Mouse (Mus musculus): ENCODE measurements at regions not wholly inside any gene's neighbourhood (a gene's known extent, or its start where the extent isn't known, plus 50 kb on each side); places are given as distances from the start of the nearest gene placed in this dataset.

DNA sequence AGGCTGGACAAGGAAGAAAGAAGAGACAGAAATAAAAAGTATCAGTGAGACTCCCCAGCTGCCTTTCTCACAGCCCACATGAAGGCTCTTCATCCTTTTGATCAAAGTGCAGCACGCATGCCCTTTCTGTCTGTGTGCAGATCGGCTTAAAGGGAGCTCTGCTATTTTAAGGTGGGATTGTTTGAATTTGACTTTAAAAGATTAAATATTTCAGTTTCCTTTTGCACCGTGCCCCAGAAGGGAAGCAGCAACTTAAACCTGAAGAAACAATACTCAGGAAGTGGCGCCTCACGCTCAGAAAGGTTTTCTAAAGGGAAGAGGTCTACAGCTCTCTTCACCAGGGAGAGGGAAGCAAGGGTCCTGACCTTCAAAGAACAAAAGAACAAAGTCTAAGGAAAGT, 436.9 kb upstream of the Tbl1xr1 start:
- Histone ChIP-seq H3ac (ENCODE audit: control insufficient read depth, insufficient read length) (no peak overlapping the region), H3K4me2 (ENCODE audit: low read depth) (peak overlapping the region; percentile 35), H3K79me2 (ENCODE audit: control insufficient read depth, insufficient read depth) (no peaks in the 10 kb centered on the region), H3K4me3 (no peak overlapping the region), H3K36me3 (ENCODE audit: control insufficient read depth, insufficient read depth) (no peaks in the 10 kb centered on the region), H3K27me3 (ENCODE audit: control insufficient read depth, insufficient read depth, insufficient read length) (no peaks in the 10 kb centered on the region)
- no peak for TF ChIP-seq USF1 (IDR thresholded peaks at IDR 0.05; ENCODE audit: low read depth)
- no peak for TF ChIP-seq CEBPB (IDR thresholded peaks at IDR 0.05; ENCODE audit: insufficient read depth, poor library complexity, severe bottlenecking)
- TF ChIP-seq MAX (IDR thresholded peaks at IDR 0.05; ENCODE audit: low read depth) = no peak
- no peak for TF ChIP-seq TCF12 (IDR thresholded peaks at IDR 0.05; ENCODE audit: insufficient read depth, poor library complexity, severe bottlenecking)
- no peak for TF ChIP-seq POLR2A (IDR thresholded peaks at IDR 0.05; ENCODE audit: insufficient read length, low read depth)
- TF ChIP-seq MYOD1 (IDR thresholded peaks at IDR 0.05; ENCODE audit: control insufficient read depth in 1 of 3, insufficient read length in 2 of 3, low read depth in 2 of 3) = no peak
- no peak for TF ChIP-seq E2F4 (IDR thresholded peaks at IDR 0.05; ENCODE audit: insufficient read depth)
- no peak for TF ChIP-seq SRF (IDR thresholded peaks at IDR 0.05; ENCODE audit: control insufficient read depth, insufficient read length, low read depth)
- TF ChIP-seq POLR2AphosphoS2 (IDR thresholded peaks at IDR 0.05; ENCODE audit: insufficient read length, low read depth) = no peak

DNA sequence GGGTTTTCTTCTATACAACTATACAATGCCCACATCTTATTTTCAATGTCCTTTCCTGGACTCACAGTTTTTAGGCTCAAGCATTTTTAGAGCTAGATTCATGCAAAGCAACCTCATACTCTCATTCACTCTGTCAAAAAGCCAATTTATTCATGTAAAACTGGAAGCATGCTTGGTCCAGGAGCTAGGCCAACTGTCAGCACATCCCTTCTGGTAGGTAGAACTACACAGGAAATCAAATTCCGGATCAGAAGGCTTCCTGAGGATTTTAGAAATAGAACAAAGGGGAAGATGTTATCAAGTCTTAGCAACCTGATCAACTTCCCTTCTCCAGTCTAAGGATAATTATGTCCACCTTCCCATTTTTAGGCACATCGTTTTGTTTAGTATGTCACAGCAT, 432.4 kb upstream of the Tbl1xr1 start:
- H3K79me2 ChIP-seq (ENCODE audit: control insufficient read depth, insufficient read depth) = no peaks in the 10 kb centered on the region
- TF ChIP-seq CEBPB (IDR thresholded peaks at IDR 0.05; ENCODE audit: insufficient read depth, poor library complexity, severe bottlenecking) (no peak), POLR2AphosphoS2 (IDR thresholded peaks at IDR 0.05; ENCODE audit: insufficient read length, low read depth) (no peak), E2F4 (IDR thresholded peaks at IDR 0.05; ENCODE audit: insufficient read depth) (no peak), TCF3 (IDR thresholded peaks at IDR 0.05; ENCODE audit: insufficient read length, low read depth) (no peak)
- no peak overlapping the region for H3K4me3 ChIP-seq
- no peaks in the 10 kb centered on the region for H3K27me3 ChIP-seq (ENCODE audit: control insufficient read depth, insufficient read depth, insufficient read length)
- no peaks in the 10 kb centered on the region for H3K36me3 ChIP-seq (ENCODE audit: control insufficient read depth, insufficient read depth)
- H3ac ChIP-seq (ENCODE audit: control insufficient read depth, insufficient read length) = no peak overlapping the region
- H3K4me2 ChIP-seq (ENCODE audit: low read depth) = no peak overlapping the region

DNA sequence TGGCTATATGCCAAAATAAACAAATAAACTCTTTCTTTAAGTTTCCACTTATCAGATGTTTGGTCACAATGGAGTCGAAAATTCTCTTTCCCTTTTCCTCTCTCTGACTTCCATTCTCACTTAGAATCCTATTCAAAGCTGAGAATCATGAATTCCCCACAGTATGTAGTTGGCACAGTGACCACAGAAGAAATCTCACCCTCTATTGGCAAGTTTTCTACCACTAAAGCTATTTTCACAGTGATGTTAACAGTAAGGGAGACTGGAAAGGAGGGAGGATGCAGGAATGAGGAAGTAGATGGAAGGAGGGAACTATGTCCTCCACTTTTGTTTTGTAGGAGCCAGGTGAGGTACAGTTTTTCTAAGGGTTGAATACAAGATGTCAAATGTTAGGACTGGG, 431.2 kb upstream of the Tbl1xr1 start:
- Histone ChIP-seq H3K4me3 (no peak overlapping the region), H3K79me2 (ENCODE audit: control insufficient read depth, insufficient read depth) (no peaks in the 10 kb centered on the region), H3K27me3 (ENCODE audit: control insufficient read depth, insufficient read depth, insufficient read length) (no peaks in the 10 kb centered on the region), H3ac (ENCODE audit: control insufficient read depth, insufficient read length) (no peak overlapping the region), H3K4me2 (ENCODE audit: low read depth) (no peak overlapping the region), H3K36me3 (ENCODE audit: control insufficient read depth, insufficient read depth) (no peaks in the 10 kb centered on the region)
- TF ChIP-seq MYOD1 (IDR thresholded peaks at IDR 0.05; ENCODE audit: control insufficient read depth in 1 of 3, insufficient read length in 2 of 3, low read depth in 2 of 3) (no peak), TCF3 (IDR thresholded peaks at IDR 0.05; ENCODE audit: insufficient read length, low read depth) (no peak), MYOG (IDR thresholded peaks at IDR 0.05; ENCODE audit: control insufficient read depth in 1 of 3, insufficient read depth in 1 of 3, insufficient read length in 2 of 3, low read depth in 2 of 3) (no peak), TCF12 (IDR thresholded peaks at IDR 0.05; ENCODE audit: insufficient read depth, poor library complexity, severe bottlenecking) (no peak), POLR2A (IDR thresholded peaks at IDR 0.05; ENCODE audit: insufficient read length, low read depth) (no peak), SRF (IDR thresholded peaks at IDR 0.05; ENCODE audit: control insufficient read depth, insufficient read length, low read depth) (no peak), CEBPB (IDR thresholded peaks at IDR 0.05; ENCODE audit: insufficient read depth, poor library complexity, severe bottlenecking) (no peak), MAX (IDR thresholded peaks at IDR 0.05; ENCODE audit: low read depth) (no peak), E2F4 (IDR thresholded peaks at IDR 0.05; ENCODE audit: insufficient read depth) (no peak)

DNA sequence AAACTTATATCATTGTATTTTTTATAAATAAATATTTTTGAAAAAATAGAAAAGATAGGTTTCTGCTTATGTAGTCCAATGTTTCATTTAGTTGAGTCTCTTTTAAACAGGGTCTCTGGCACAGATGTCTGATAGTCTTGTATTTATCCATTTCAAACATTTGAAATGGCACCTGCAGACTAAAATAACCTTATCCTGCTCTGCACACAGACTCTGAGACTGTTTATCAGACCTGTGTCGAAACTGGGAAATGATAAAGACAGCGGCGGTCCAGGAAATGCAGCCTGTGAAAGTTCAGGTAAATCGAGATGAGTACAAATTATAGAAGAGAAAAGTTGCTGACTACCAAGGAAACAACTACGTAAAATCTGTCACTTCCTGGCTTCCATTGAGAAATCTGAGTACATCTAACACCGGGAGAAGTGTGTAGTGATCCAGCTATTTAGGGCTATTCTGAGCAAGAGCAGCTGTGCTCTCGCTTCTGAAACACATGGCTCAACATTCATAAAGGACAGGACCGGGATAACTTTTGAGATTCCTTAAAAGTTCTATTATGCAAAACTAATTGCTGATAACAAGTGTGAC, 426.5 kb upstream of the Tbl1xr1 start:
- H3K36me3 ChIP-seq (ENCODE audit: control insufficient read depth, insufficient read depth) = no peaks in the 10 kb centered on the region
- no peaks in the 10 kb centered on the region for H3K27me3 ChIP-seq (ENCODE audit: control insufficient read depth, insufficient read depth, insufficient read length)
- no peak overlapping the region for H3ac ChIP-seq (ENCODE audit: control insufficient read depth, insufficient read length)
- no peak overlapping the region for H3K4me3 ChIP-seq
- TF ChIP-seq TCF3 (IDR thresholded peaks at IDR 0.05; ENCODE audit: insufficient read length, low read depth) (no peak), MYOD1 (IDR thresholded peaks at IDR 0.05; ENCODE audit: control insufficient read depth in 1 of 3, insufficient read length in 2 of 3, low read depth in 2 of 3) (peak; percentile 2 to 54 (median 30)), USF1 (IDR thresholded peaks at IDR 0.05; ENCODE audit: low read depth) (no peak), CEBPB (IDR thresholded peaks at IDR 0.05; ENCODE audit: insufficient read depth, poor library complexity, severe bottlenecking) (no peak), MYOG (IDR thresholded peaks at IDR 0.05; ENCODE audit: control insufficient read depth in 1 of 3, insufficient read depth in 1 of 3, insufficient read length in 2 of 3, low read depth in 2 of 3) (peak in 1 of 3 experiments; percentile 91), E2F4 (IDR thresholded peaks at IDR 0.05; ENCODE audit: insufficient read depth) (no peak), POLR2A (IDR thresholded peaks at IDR 0.05; ENCODE audit: insufficient read length, low read depth) (no peak), TCF12 (IDR thresholded peaks at IDR 0.05; ENCODE audit: insufficient read depth, poor library complexity, severe bottlenecking) (no peak), REST (IDR thresholded peaks at IDR 0.05; ENCODE audit: insufficient read depth, insufficient read length) (no peak), SRF (IDR thresholded peaks at IDR 0.05; ENCODE audit: control insufficient read depth, insufficient read length, low read depth) (no peak)
- H3K79me2 ChIP-seq (ENCODE audit: control insufficient read depth, insufficient read depth) = no peaks in the 10 kb centered on the region
- H3K4me2 ChIP-seq (ENCODE audit: low read depth) = peak overlapping the region; percentile 7

DNA sequence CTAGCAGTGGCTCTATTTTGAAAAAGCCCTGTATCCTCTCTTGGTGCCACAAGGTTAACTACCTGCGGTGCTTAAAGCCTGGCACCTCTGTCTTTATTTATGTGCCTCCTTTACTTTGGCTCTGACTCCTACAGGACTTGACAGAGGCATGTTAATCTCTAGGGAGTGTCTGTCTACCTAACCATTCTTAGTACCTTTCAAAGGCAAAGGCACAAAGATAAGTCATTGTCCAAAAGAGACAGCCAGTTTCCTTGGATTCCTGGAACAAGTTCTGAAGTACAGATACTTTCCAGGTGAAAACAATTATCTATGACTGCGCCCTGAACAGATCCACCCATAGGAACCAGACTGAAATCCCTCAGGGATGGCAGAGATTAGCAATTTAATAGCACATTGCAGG, 421.2 kb upstream of the Tbl1xr1 start:
- no peaks in the 10 kb centered on the region for H3K27me3 ChIP-seq (ENCODE audit: control insufficient read depth, insufficient read depth, insufficient read length)
- no peak overlapping the region for H3ac ChIP-seq (ENCODE audit: control insufficient read depth, insufficient read length)
- H3K79me2 ChIP-seq (ENCODE audit: control insufficient read depth, insufficient read depth) = no peaks in the 10 kb centered on the region
- TF ChIP-seq MYOG (IDR thresholded peaks at IDR 0.05; ENCODE audit: control insufficient read depth in 1 of 3, insufficient read depth in 1 of 3, insufficient read length in 2 of 3, low read depth in 2 of 3) (no peak), USF1 (IDR thresholded peaks at IDR 0.05; ENCODE audit: low read depth) (no peak), POLR2A (IDR thresholded peaks at IDR 0.05; ENCODE audit: insufficient read length, low read depth) (no peak), SRF (IDR thresholded peaks at IDR 0.05; ENCODE audit: control insufficient read depth, insufficient read length, low read depth) (no peak), TCF3 (IDR thresholded peaks at IDR 0.05; ENCODE audit: insufficient read length, low read depth) (no peak), POLR2AphosphoS2 (IDR thresholded peaks at IDR 0.05; ENCODE audit: insufficient read length, low read depth) (no peak), E2F4 (IDR thresholded peaks at IDR 0.05; ENCODE audit: insufficient read depth) (no peak), CEBPB (IDR thresholded peaks at IDR 0.05; ENCODE audit: insufficient read depth, poor library complexity, severe bottlenecking) (no peak), MYOD1 (IDR thresholded peaks at IDR 0.05; ENCODE audit: control insufficient read depth in 1 of 3, insufficient read length in 2 of 3, low read depth in 2 of 3) (no peak), REST (IDR thresholded peaks at IDR 0.05; ENCODE audit: insufficient read depth, insufficient read length) (no peak), MAX (IDR thresholded peaks at IDR 0.05; ENCODE audit: low read depth) (no peak), TCF12 (IDR thresholded peaks at IDR 0.05; ENCODE audit: insufficient read depth, poor library complexity, severe bottlenecking) (no peak)
- no peak overlapping the region for H3K4me2 ChIP-seq (ENCODE audit: low read depth)
- no peak overlapping the region for H3K4me3 ChIP-seq
- no peaks in the 10 kb centered on the region for H3K36me3 ChIP-seq (ENCODE audit: control insufficient read depth, insufficient read depth)
